Mouse (Mus musculus): ENCODE data around the gene Wnk4. TPM values are rescaled to one million over a fixed set of nuclear protein-coding genes. Genes with fewer than 3 reads are reported as not detected.
"Not testable (repeated sequence)": the region's sequence is repeated elsewhere in the genome, so short reads cannot be mapped to it uniquely, and the experiment has no call there.

The Wnk4 gene
- total RNA-seq, 2 experiments from 2014 or later = 4.5 to 8.0 TPM

GRCm38 (mm10) chr11:101312150-101312549 is 51.8 kb downstream of the Wnk4 start:
- Histone ChIP-seq H3K4me3 (no peak overlapping the region), H3K27ac (no peak overlapping the region)
- TF ChIP-seq CTCF (IDR thresholded peaks at IDR 0.05) = no peak
- no peak for DNase-seq (ENCODE audit: extremely low spot score in 1 of 2, low spot score in 2 of 2)
- intact Hi-C loops (cut with DNase I) = no loop called here

GRCm38 (mm10) chr11:101314567-101314966 is 54.2 kb downstream of the Wnk4 start:
- H3K4me3 ChIP-seq = no peak overlapping the region
- intact Hi-C loops (cut with DNase I) = no loop called here
- no peak overlapping the region for H3K27ac ChIP-seq
- TF ChIP-seq CTCF (IDR thresholded peaks at IDR 0.05) = no peak; the same call in 1 of the 2 replicates
- DNase-seq (ENCODE audit: extremely low spot score in 1 of 2, low spot score in 2 of 2) = no peak

- H3K27ac ChIP-seq = peak overlapping the region; percentile 87
- TF ChIP-seq CTCF (IDR thresholded peaks at IDR 0.05) = no peak
- intact Hi-C loops (cut with DNase I) = no loop called here
Observed at GRCm38 (mm10) chr11:101315082-101315650, 54.8 kb downstream of the Wnk4 start.

DNA sequence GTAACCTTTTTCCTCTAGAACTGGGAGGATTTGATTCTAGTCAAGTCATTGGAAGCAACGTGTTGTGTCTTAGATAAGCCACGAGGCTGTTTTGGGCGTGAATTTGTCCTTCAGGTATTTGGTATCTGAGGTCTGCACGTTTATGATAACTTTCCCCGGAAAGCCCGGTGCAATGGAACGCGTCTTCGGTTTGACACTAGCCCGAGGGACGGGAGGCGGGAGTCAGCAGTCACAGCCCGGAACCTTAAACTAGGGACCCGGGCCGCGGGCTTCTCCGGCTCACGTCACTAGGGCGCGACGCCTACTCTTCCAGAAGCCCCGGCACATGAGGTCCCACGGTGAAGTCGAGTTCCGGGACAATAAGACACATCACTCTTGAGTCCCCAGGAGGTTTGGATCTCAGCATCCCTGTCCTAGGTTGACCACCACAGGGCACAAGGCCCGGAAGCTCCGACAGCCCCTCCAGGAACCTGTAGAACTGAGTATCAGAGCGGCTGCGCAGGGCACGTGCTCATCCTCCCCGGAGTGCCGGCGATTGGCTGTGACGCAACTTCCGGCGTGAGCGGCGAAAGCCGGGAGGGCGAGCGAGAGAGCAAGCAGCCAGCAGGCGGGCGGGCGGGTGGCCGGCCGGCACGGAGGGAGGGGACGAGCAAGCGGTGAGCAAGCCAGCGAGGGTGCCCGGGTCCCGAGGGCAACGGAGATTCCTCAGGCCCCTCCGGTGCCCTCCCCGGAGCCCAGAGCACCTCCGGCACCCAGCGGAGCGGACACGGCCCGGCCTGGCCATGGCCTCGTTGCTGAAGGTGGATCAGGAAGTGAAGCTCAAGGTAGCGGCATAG is 55.5 kb downstream of the Wnk4 start, which contains the start of gene Psme3:
Gene Psme3, plus strand, starts transcription at position 549 of the 836 bp plus-strand sequence.
- intact Hi-C loops (cut with DNase I) = no loop called here
- Histone ChIP-seq H3K27ac (peak within 1 kb of the TSS; percentile 87), H3K4me3 (peak within 1 kb of the TSS; percentile 100)
- TF ChIP-seq CTCF (IDR thresholded peaks at IDR 0.05) = no peak; the same call in 1 of the 2 replicates
- peak; percentile 92 to 95 for DNase-seq (ENCODE audit: extremely low spot score in 1 of 2, low spot score in 2 of 2)

More at GRCm38 (mm10) chr11:101315082-101315650, 54.8 kb downstream of the Wnk4 start:
- DNase-seq (ENCODE audit: extremely low spot score in 1 of 2, low spot score in 2 of 2) = no peak
- H3K4me3 ChIP-seq = peak overlapping the region; percentile 100

DNA sequence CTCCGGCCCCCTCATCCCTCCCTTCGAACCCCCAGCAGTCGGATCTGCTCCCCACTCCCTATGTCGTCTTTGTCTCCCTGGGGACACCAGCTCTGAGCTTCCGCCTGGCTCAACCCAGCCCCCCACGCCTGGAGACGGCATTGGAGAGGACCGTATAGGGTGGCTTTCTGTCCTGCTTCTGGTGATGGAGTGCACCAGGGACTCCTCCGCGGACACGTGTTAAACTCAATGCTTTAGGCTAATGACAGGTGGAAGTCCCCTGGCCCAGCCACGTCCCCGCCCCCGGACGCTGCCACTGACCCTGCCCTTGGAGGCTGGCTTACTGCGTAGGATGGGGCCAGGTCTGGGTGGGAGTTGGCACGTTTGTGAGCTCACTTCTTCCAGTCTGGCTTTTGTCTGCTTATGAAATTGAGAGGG is 56.1 kb downstream of the Wnk4 start:
- TF ChIP-seq CTCF (IDR thresholded peaks at IDR 0.05) = no peak
- Histone ChIP-seq H3K4me3 (peak overlapping the region; percentile 100), H3K27ac (peak overlapping the region; percentile 87)
- intact Hi-C loops (cut with DNase I) = no loop called here
- peak in 1 of 2 experiments; percentile 19 for DNase-seq (ENCODE audit: extremely low spot score in 1 of 2, low spot score in 2 of 2)

DNA sequence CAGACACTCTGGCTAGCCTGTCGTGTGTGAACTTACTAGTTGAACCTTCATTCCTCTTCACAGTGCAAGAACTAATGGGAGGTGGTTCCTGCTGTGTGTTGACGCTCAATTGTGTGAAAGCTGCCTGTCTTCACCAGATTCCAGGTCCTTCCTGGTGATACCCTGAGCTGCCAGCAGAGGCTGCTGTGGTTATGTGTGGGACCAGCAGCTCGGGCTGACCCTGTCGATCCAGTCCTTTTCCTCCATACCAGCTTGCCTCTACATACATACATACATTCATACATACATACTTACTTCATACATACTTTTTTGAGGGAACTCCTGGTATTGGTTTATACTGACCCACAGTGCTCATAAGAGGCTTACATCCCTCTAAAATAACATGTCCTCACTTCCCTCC is 63.2 kb downstream of the Wnk4 start:
- TF ChIP-seq CTCF (IDR thresholded peaks at IDR 0.05) = peak; percentile 97
- intact Hi-C loops (cut with DNase I) = loop anchor here (1.0 kb wide), 1 partner anchor 72 kb away; no protein-coding TSS in a partner anchor
- DNase-seq (ENCODE audit: extremely low spot score in 1 of 2, low spot score in 2 of 2) = peak; percentile 63 to 75
- Histone ChIP-seq H3K4me3 (no peak overlapping the region), H3K27ac (no peak overlapping the region)

DNA sequence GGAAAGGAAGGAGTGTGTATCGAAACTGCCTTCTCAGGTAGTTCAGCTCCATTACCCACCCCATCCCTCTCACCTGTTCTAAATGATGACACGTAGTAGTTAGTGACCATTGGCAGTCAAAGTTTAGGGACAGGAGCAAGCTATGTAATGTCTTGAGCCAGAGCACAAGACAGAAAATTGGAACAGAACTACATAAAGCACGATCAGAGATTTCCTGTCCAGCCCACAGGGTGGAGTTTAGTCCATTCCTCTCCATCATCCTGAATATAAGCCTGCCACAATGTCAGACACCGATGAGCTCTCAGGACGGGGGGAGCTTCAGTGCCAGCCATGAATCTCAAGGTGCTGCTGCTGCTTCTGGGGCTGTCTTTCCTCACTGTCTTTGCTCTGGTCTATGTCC is 64.4 kb downstream of the Wnk4 start, which contains the start of gene Aoc2:
Gene Aoc2, plus strand, starts transcription at position 301 of the 400 bp plus-strand sequence.
- intact Hi-C loops (cut with DNase I) = no loop called here
- Histone ChIP-seq H3K4me3 (no peak within 1 kb of the TSS), H3K27ac (no peak within 1 kb of the TSS)
- DNase-seq (ENCODE audit: extremely low spot score in 1 of 2, low spot score in 2 of 2) = no peak
- TF ChIP-seq CTCF (IDR thresholded peaks at IDR 0.05) = no peak

DNA sequence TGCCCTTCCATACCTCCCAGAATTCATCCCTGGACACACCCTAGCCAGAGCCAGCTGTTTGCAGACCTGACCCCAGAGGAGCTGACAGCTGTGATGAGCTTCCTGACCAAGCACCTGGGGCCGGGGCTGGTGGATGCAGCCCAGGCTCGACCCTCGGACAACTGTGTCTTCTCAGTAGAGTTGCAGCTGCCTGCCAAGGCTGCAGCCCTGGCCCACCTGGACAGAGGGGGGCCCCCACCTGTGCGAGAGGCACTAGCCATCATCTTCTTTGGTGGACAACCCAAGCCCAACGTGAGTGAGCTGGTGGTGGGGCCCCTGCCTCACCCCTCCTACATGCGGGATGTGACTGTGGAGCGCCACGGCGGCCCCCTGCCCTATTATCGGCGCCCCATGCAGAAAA is 64.8 kb downstream of the Wnk4 start:
- DNase-seq (ENCODE audit: extremely low spot score in 1 of 2, low spot score in 2 of 2); intact Hi-C loops (cut with DNase I); H3K4me3 ChIP-seq; H3K27ac ChIP-seq: not testable (repeated sequence)

DNA sequence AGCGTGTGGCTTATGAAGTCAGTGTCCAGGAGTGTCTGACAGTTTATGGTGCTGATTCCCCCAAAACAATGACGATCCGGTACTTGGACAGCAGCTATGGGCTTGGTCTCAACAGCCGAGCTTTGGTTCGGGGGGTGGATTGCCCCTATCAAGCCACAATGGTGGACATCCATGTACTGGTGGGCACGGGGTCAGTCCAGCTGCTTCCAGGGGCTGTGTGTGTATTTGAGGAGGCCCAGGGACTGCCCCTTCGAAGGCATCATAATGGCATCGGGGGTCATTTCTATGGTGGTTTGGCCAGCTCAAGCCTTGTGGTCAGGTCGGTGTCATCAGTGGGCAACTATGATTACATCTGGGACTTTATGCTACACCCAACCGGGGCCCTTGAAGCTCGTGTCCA is 65.8 kb downstream of the Wnk4 start:
- Histone ChIP-seq H3K4me3 (no peak overlapping the region), H3K27ac (no peak overlapping the region)
- intact Hi-C loops (cut with DNase I) = no loop called here
- no peak for TF ChIP-seq CTCF (IDR thresholded peaks at IDR 0.05)
- DNase-seq (ENCODE audit: extremely low spot score in 1 of 2, low spot score in 2 of 2) = no peak

Other genes with a start within 250 kb of the Wnk4 start
- 1 to 10 TPM; 8.3 TPM for gene Naglu, start 190.6 kb upstream of the Wnk4 start, total RNA-seq (2021)
- gene Hsd17b1, start 182.2 kb upstream of the Wnk4 start, total RNA-seq (2021) = 1 to 10 TPM in 1 of 2 experiments, under 1 TPM in 1; 0.87 to 1.5 TPM
- 10 to 100 TPM; 22.5 to 24.1 TPM for gene Coasy, start 178.0 kb upstream of the Wnk4 start, total RNA-seq (2021)
- 10 to 100 TPM; 41.1 to 44.7 TPM for gene Mlx, start 173.3 kb upstream of the Wnk4 start, total RNA-seq (2021)
- gene Psmc3ip, start 165.1 kb upstream of the Wnk4 start, total RNA-seq (2021) = 1 to 10 TPM; 2.7 to 3.1 TPM
- 10 to 100 TPM; 50.7 to 56.6 TPM for gene Retreg3, start 140.7 kb upstream of the Wnk4 start, total RNA-seq (2021)
- gene Tubg1, start 140.6 kb upstream of the Wnk4 start, total RNA-seq (2021) = 10 to 100 TPM; 45.1 to 45.8 TPM
- 10 to 100 TPM; 51.4 to 52.9 TPM for gene Tubg2, start 104.7 kb upstream of the Wnk4 start, total RNA-seq (2021)
- 100 to 1,000 TPM; 171 to 182 TPM for gene Cntnap1, start 90.0 kb upstream of the Wnk4 start, total RNA-seq (2021)
- gene Plekhh3, start 89.2 kb upstream of the Wnk4 start, total RNA-seq (2021) = 10 to 100 TPM; 13.0 to 13.2 TPM
- under 1 TPM in 1 of 2 experiments, not detected in 1; 0.38 TPM for gene Ccr10, start 85.1 kb upstream of the Wnk4 start, total RNA-seq (2021)
- gene Ezh1, start 34.1 kb upstream of the Wnk4 start, total RNA-seq (2021) = 10 to 100 TPM; 56.9 to 62.1 TPM
- 10 to 100 TPM; 35.7 to 40.8 TPM for gene Ramp2, start 14.5 kb upstream of the Wnk4 start, total RNA-seq (2021)
- gene Vps25, start 6.9 kb upstream of the Wnk4 start, total RNA-seq (2021) = 10 to 100 TPM; 59.3 to 61.0 TPM
- under 1 TPM; 0.44 to 0.81 TPM for gene Cntd1, start 18.4 kb downstream of the Wnk4 start, total RNA-seq (2021)
- 10 to 100 TPM; 97.5 to 98.4 TPM for gene Coa3, start 18.5 kb downstream of the Wnk4 start, total RNA-seq (2021)
- gene Becn1, start 41.7 kb downstream of the Wnk4 start, total RNA-seq (2021) = 100 to 1,000 TPM; 210 to 218 TPM
- 100 to 1,000 TPM; 125 to 132 TPM for gene Psme3, start 55.6 kb downstream of the Wnk4 start, total RNA-seq (2021)
- 1 to 10 TPM; 7.2 to 9.4 TPM for gene Aoc2, start 64.5 kb downstream of the Wnk4 start, total RNA-seq (2021)
- under 1 TPM; 0.63 TPM for gene Aoc3, start 70.0 kb downstream of the Wnk4 start, total RNA-seq (2021)
- not detected for gene G6pc, start 107.0 kb downstream of the Wnk4 start, total RNA-seq (2021)
- gene Aarsd1, start 157.0 kb downstream of the Wnk4 start, total RNA-seq (2021) = 10 to 100 TPM; 43.8 to 47.1 TPM
- gene Gm27029, start 164.2 kb downstream of the Wnk4 start, total RNA-seq (2021) = 1 to 10 TPM; 7.1 to 9.9 TPM
- 10 to 100 TPM; 37.2 to 44.0 TPM for gene Rundc1, start 164.5 kb downstream of the Wnk4 start, total RNA-seq (2021)
- gene Ptges3l, start 164.8 kb downstream of the Wnk4 start, total RNA-seq (2021) = 1 to 10 TPM; 2.3 to 4.2 TPM
- gene Rpl27, start 181.7 kb downstream of the Wnk4 start, total RNA-seq (2021) = 10 to 100 TPM; 31.5 to 34.7 TPM
- 1 to 10 TPM; 2.4 to 3.2 TPM for gene Ifi35, start 187.8 kb downstream of the Wnk4 start, total RNA-seq (2021)
- 100 to 1,000 TPM; 141 to 159 TPM for gene Rnd2, start 204.4 kb downstream of the Wnk4 start, total RNA-seq (2021)
- 10 to 100 TPM; 33.4 to 36.8 TPM for gene Vat1, start 205.7 kb downstream of the Wnk4 start, total RNA-seq (2021)